Mouse (Mus musculus) G1E (cell line): ENCODE results near the gene C130073F10Rik. TPM values are rescaled to one million over a fixed set of nuclear protein-coding genes. Genes with fewer than 3 reads are reported as not detected.
"Not testable (repeated sequence)": the region's sequence is repeated elsewhere in the genome, so short reads cannot be mapped to it uniquely, and the experiment has no call there.

ENCODE experiments used
- ATAC-seq: 2 replicates; pipeline ENCODE4 v1.8.0; 2016; ENCODE audit warnings: mild to moderate bottlenecking; ENCODE audit not compliant: insufficient number of reproducible peaks, poor library complexity, low FRiP score, severe bottlenecking; ENCODE audit errors: extremely low read depth
- DNase-seq: peaks from one replicate; pipeline ENCODE4 v3.0.0; 2012; ENCODE audit warnings: low spot score
- H3K27me3 ChIP-seq: 2 replicates; pipeline ENCODE4 v1.6.1; 2012; ENCODE audit warnings: mild to moderate bottlenecking, low read length, inconsistent platforms; ENCODE audit not compliant: insufficient read depth
- H3K36me3 ChIP-seq: replicated peaks from 2 replicates; pipeline ENCODE3; 2012; ENCODE audit warnings: mild to moderate bottlenecking, inconsistent platforms
- H3K4me1 ChIP-seq: 2 replicates; pipeline ENCODE4 v1.6.1; 2012; ENCODE audit warnings: low read depth, low read length, inconsistent platforms, mixed read lengths; ENCODE audit not compliant: insufficient read depth
- H3K4me3 ChIP-seq: 2 replicates; pipeline ENCODE4 v1.5.1; 2012; ENCODE audit warnings: low read depth, mild to moderate bottlenecking, inconsistent platforms, low read length, moderate library complexity, mixed read lengths
- H3K9me3 ChIP-seq: replicated peaks from 2 replicates; pipeline ENCODE4 v1.6.1; 2012; ENCODE audit warnings: inconsistent platforms
- CTCF ChIP-seq: IDR thresholded peaks from 2 replicates; pipeline ENCODE4 v1.5.1; 2012; ENCODE audit warnings: low read depth, low read length, inconsistent platforms, mixed read lengths
- GATA1 ChIP-seq: IDR thresholded peaks from 2 replicates; pipeline ENCODE4 v1.6.1; 2012; ENCODE audit warnings: borderline replicate concordance, low read length, inconsistent platforms, mixed read lengths
- GATA2 ChIP-seq: IDR thresholded peaks from 2 replicates; pipeline ENCODE4 v1.6.1; 2012; ENCODE audit warnings: low read depth, low read length, inconsistent platforms, borderline replicate concordance
- POLR2AphosphoS5 ChIP-seq: IDR thresholded peaks from 2 replicates; pipeline ENCODE4 v1.6.1; 2012; ENCODE audit warnings: low read depth, low read length, inconsistent platforms; ENCODE audit not compliant: insufficient replicate concordance
- TAL1 ChIP-seq: conservative IDR thresholded peaks from 2 replicates; pipeline ENCODE4 v1.6.1; 2012; ENCODE audit warnings: low read depth, low read length, inconsistent platforms, mixed read lengths
- polyA plus RNA-seq: library from polyadenylated mRNA; stranded (reverse); fragments of >175 nt; gene quantifications from 2 replicates; pipeline ENCODE4 v1.2.3, GENCODE M21; 2012
- total RNA-seq, 2 experiments: library from RNA; stranded (forward) in 1 of 2; stranded (reverse) in 1 of 2; fragments of 200-1000 nt in 1 of 2; fragments of >200 nt in 1 of 2; fragmentation: Nextera tagmentation in 1 of 2; gene quantifications; 2 replicates each; pipeline ENCODE4 v1.2.3; 2014 to 2017

Gene C130073F10Rik
- total and polyA plus RNA-seq, 3 experiments = 0.16 TPM; not detected in 2

DNA sequence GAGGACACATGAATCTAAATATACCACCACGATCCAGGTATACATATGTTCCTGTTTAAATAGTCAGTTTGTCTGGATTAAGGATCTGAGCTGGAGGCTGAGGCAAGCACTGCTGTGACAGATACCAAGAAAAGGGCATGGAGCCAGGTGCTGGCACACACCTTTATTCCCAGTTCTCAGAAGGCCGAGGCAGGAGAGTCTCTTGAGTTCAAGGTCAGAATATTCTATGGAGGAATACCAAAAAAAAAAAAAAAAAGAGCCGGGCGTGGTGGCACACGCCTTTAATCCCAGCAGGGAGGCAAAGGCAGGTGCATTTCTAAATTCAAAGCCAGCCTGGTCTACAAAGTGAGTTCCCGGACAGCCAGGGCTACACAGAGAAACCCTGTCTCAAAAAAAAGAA is 31.3 kb downstream of the C130073F10Rik start:
- DNase-seq = no peak
- Histone ChIP-seq H3K36me3 (no peaks in the 10 kb centered on the region), H3K4me1 (no peaks in the 10 kb centered on the region), H3K4me3 (no peak overlapping the region), H3K27me3 (no peaks in the 10 kb centered on the region), H3K9me3 (peaks cover 7% of the 10 kb centered on the region)
- no peak for TF ChIP-seq GATA1
- TF ChIP-seq GATA2 = no peak
- TF ChIP-seq POLR2AphosphoS5 = no peak
- TF ChIP-seq TAL1 = no peak
- no peak for ATAC-seq

DNA sequence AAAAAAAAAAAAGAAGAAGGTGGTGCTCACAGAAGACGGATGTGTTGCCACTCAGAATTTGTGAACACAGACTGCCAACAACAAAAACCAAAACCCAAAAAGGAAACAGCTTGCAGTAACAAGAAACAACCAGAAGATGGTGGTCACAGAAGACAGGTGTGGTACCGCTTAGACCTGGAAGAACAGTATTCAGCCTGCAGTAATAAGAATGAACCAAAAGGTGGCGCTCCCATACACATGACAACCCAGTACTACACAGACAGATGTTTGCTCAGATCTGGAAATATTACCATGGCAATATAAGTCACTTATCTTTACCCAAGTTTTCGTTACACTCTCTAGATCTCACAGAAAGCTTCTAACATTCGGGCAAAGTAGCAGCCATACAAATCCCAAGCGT is 32.7 kb downstream of the C130073F10Rik start:
- TF ChIP-seq CTCF = no peak
- no peak for TF ChIP-seq POLR2AphosphoS5
- TF ChIP-seq GATA1 = no peak
- TF ChIP-seq GATA2 = no peak
- TF ChIP-seq TAL1 = no peak
- no peaks in the 10 kb centered on the region for H3K4me1 ChIP-seq
- no peaks in the 10 kb centered on the region for H3K36me3 ChIP-seq
- ATAC-seq (no peak), DNase-seq (no peak)
- H3K27me3 ChIP-seq = no peaks in the 10 kb centered on the region
- peaks cover 7% of the 10 kb centered on the region for H3K9me3 ChIP-seq
- H3K4me3 ChIP-seq = no peak overlapping the region

DNA sequence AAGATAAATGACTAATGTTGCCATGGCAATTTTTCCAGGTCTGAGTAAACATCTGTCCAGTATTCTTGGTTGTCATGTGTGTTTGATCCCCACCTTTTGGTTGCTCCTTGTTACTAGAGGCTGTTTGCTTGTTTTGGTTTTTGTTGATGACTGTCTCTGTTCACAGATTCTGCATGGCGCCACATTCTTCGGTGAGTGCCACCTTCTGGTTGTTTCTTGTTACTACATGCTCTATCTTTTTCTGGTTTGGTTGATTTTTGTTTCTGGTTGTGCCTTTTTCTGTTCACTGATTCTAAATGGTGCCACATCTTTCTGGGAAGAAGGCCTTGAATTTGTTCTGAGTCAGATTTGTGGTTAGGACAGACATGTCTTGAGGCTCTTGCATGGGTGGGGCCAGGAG is 42.7 kb downstream of the C130073F10Rik start:
- ATAC-seq (no peak), DNase-seq (no peak)
- H3K27me3 ChIP-seq = no peaks in the 10 kb centered on the region
- no peak for TF ChIP-seq GATA2
- TF ChIP-seq CTCF = no peak
- no peak for TF ChIP-seq GATA1
- TF ChIP-seq POLR2AphosphoS5 = no peak
- no peak for TF ChIP-seq TAL1
- H3K4me1 ChIP-seq = no peaks in the 10 kb centered on the region
- no peaks in the 10 kb centered on the region for H3K36me3 ChIP-seq
- H3K4me3 ChIP-seq = no peak overlapping the region
- peaks cover 21% of the 10 kb centered on the region for H3K9me3 ChIP-seq

DNA sequence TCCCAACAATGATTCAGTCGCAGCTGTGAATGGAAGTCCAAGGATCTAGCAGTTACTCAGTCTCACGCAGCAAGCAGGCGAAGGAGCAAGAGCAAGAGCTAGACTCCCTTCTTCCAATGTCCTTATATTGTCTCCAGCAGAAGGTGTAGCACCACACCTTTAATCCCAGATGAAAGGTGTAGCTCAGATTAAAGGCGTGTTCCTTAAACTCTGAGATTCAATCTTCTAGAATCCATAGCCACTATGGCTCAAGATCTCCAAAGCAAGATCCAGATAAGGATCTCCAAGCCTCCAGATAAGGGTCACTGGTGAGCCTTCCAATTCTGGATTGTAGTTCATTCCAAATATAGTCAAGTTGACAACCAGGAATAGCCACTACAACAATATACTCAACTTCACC is 49.7 kb downstream of the C130073F10Rik start, which contains the start of gene B020004J07Rik:
Gene B020004J07Rik (minus strand): TSS at position 101 of the 400 bp plus-strand sequence.
- not testable (repeated sequence) for H3K36me3 ChIP-seq, ATAC-seq, H3K9me3 ChIP-seq, H3K4me1 ChIP-seq, DNase-seq, H3K4me3 ChIP-seq, H3K27me3 ChIP-seq

Other genes with a start within 250 kb of the C130073F10Rik start
- 36.8 and 44.3 TPM in 2 replicates for gene Leprot, start 246.1 kb downstream of the C130073F10Rik start, total RNA-seq (2014; fragmentation: Nextera tagmentation)
- 121 and 129 TPM in 2 replicates for gene Leprot, start 246.1 kb downstream of the C130073F10Rik start, total RNA-seq (2017)
- gene Leprot, start 246.1 kb downstream of the C130073F10Rik start, polyA plus RNA-seq = 6.1 and 10.4 TPM in 2 replicates
- gene Lepr, start 176.4 kb downstream of the C130073F10Rik start, total RNA-seq (2014; fragmentation: Nextera tagmentation) = not detected in 2 replicates
- 0.06 and 0.16 TPM in 2 replicates for gene Lepr, start 176.4 kb downstream of the C130073F10Rik start, total RNA-seq (2017)
- gene Lepr, start 176.4 kb downstream of the C130073F10Rik start, polyA plus RNA-seq = not detected in 2 replicates
- not detected in 2 replicates for gene B020004J07Rik, start 49.8 kb downstream of the C130073F10Rik start, total RNA-seq (2014; fragmentation: Nextera tagmentation)
- 0.17 TPM in 1 of 2 replicates, not detected in the other for gene B020004J07Rik, start 49.8 kb downstream of the C130073F10Rik start, total RNA-seq (2017)
- gene B020004J07Rik, start 49.8 kb downstream of the C130073F10Rik start, polyA plus RNA-seq = not detected in 2 replicates
- not detected in 2 replicates for gene Gm12800, start 15.3 kb upstream of the C130073F10Rik start, total RNA-seq (2014; fragmentation: Nextera tagmentation)
- gene Gm12800, start 15.3 kb upstream of the C130073F10Rik start, total RNA-seq (2017) = not detected in 2 replicates
- not detected in 2 replicates for gene Gm12800, start 15.3 kb upstream of the C130073F10Rik start, polyA plus RNA-seq
- gene Gm12794, start 46.6 kb upstream of the C130073F10Rik start, total RNA-seq (2014; fragmentation: Nextera tagmentation) = not detected in 2 replicates
- not detected in 2 replicates for gene Gm12794, start 46.6 kb upstream of the C130073F10Rik start, total RNA-seq (2017)
- gene Gm12794, start 46.6 kb upstream of the C130073F10Rik start, polyA plus RNA-seq = not detected in 2 replicates
- gene Gm12790, start 87.3 kb upstream of the C130073F10Rik start, total RNA-seq (2014; fragmentation: Nextera tagmentation) = not detected in 2 replicates
- not detected in 2 replicates for gene Gm12790, start 87.3 kb upstream of the C130073F10Rik start, total RNA-seq (2017)
- gene Gm12790, start 87.3 kb upstream of the C130073F10Rik start, polyA plus RNA-seq = not detected in 2 replicates
- not detected in 2 replicates for gene Gm12789, start 92.8 kb upstream of the C130073F10Rik start, total RNA-seq (2014; fragmentation: Nextera tagmentation)
- not detected in 2 replicates for gene Gm12789, start 92.8 kb upstream of the C130073F10Rik start, total RNA-seq (2017)
- gene Gm12789, start 92.8 kb upstream of the C130073F10Rik start, polyA plus RNA-seq = not detected in 2 replicates
- gene Pde4b, start 193.8 kb upstream of the C130073F10Rik start, total RNA-seq (2014; fragmentation: Nextera tagmentation) = not detected in 2 replicates
- 0.12 and 0.27 TPM in 2 replicates for gene Pde4b, start 193.8 kb upstream of the C130073F10Rik start, total RNA-seq (2017)
- not detected in 2 replicates for gene Pde4b, start 193.8 kb upstream of the C130073F10Rik start, polyA plus RNA-seq